Mouse (Mus musculus) midbrain, embryonic 15.5 days (tissue): ENCODE measurements around the gene Ccnd3. TPM values are rescaled to one million over a fixed set of nuclear protein-coding genes. Genes with fewer than 3 reads are reported as not detected.

ENCODE experiments used
- ATAC-seq: fragments of 200-750 bp; cut with Nextera tagmentation; replicated peaks from 2 replicates; pipeline ENCODE4 v1.8.0; 2017; ENCODE audit warnings: moderate TSS enrichment
- H3K27ac ChIP-seq: fragments of 300-500 bp; sonication (generic); 2 replicates; pipeline ENCODE4 v1.5.1; 2015; ENCODE audit warnings: mild to moderate bottlenecking, inconsistent platforms
- H3K27me3 ChIP-seq: fragments of 300-500 bp; sonication (generic); replicated peaks from 2 replicates; pipeline ENCODE4 v1.6.1; 2015; ENCODE audit warnings: inconsistent platforms
- H3K36me3 ChIP-seq: fragments of 300-500 bp; sonication (generic); replicated peaks from 2 replicates; pipeline ENCODE4 v1.6.1; 2015; ENCODE audit warnings: inconsistent platforms
- H3K4me1 ChIP-seq: fragments of 300-500 bp; sonication (generic); 2 replicates; pipeline ENCODE4 v1.6.1; 2015; ENCODE audit warnings: inconsistent platforms
- H3K4me2 ChIP-seq: fragments of 300-500 bp; sonication (generic); 2 replicates; pipeline ENCODE4 v1.6.1; 2015; ENCODE audit warnings: inconsistent platforms, mild to moderate bottlenecking, moderate library complexity
- H3K4me3 ChIP-seq: fragments of 300-500 bp; sonication (generic); 2 replicates; pipeline ENCODE4 v1.5.1; 2015; ENCODE audit warnings: mild to moderate bottlenecking, inconsistent platforms
- H3K9ac ChIP-seq: fragments of 300-500 bp; sonication (generic); 2 replicates; pipeline ENCODE4 v1.6.1; 2015; ENCODE audit warnings: mild to moderate bottlenecking, inconsistent platforms
- H3K9me3 ChIP-seq: fragments of 300-500 bp; sonication (generic); 2 replicates; pipeline ENCODE4 v1.6.1; 2016; ENCODE audit warnings: inconsistent platforms
- WGBS: fragments of 180-500 bp; shearing (Covaris S2); methylation state at CpG from one replicate; pipeline ENCODE4 v1.1.7; 2015; ENCODE audit warnings: mixed read lengths; 5-methylcytosine and 5-hydroxymethylcytosine counted together
- polyA plus RNA-seq: library from polyadenylated mRNA; unstranded; fragments of >200 nt; fragmentation: Nextera tagmentation; extraction: Ambion mirVana; gene quantifications from 2 replicates; pipeline ENCODE4 v1.2.1, GENCODE M21; 2015

The Ccnd3 gene
- polyA plus RNA-seq: 74.0 and 87.8 TPM in 2 replicates

GRCm38 (mm10) chr17:47504941-47505346 is at the start of gene Ccnd3:
TSS of gene Ccnd3 (plus strand) at chr17:47505051.
- H3K27ac ChIP-seq: no peak within 1 kb of the TSS
- H3K4me3 ChIP-seq: peak within 1 kb of the TSS; percentile 27
- no peaks in the 10 kb centered on the region for H3K36me3 ChIP-seq
- H3K4me1 ChIP-seq: peaks cover 23% of the 10 kb centered on the region
- no peaks in the 10 kb centered on the region for H3K9me3 ChIP-seq
- 3% methylated on average over 22 of the region's 22 CpGs for WGBS
- H3K9ac ChIP-seq: 0 out of 2 replicates have a peak within 1 kb of the TSS, but pooled peaks have one; percentile 21
- no peak for ATAC-seq
- peak within 1 kb of the TSS; percentile 53 for H3K4me2 ChIP-seq
- no peaks in the 10 kb centered on the region for H3K27me3 ChIP-seq

- Histone ChIP-seq H3K27ac (no peak overlapping the region), H3K9me3 (no peaks in the 10 kb centered on the region), H3K4me1 (no peaks in the 10 kb centered on the region), H3K27me3 (0 out of 2 replicates have a peak, but pooled peaks cover 3% of the 10 kb centered on the region), H3K4me3 (no peak overlapping the region), H3K4me2 (no peak overlapping the region), H3K9ac (no peak overlapping the region), H3K36me3 (no peaks in the 10 kb centered on the region)
- 77% methylated on average over 13 of the region's 13 CpGs for WGBS
- ATAC-seq: no peak
Observed at GRCm38 (mm10) chr17:47458310-47458709, 46.5 kb upstream of the Ccnd3 start.

DNA sequence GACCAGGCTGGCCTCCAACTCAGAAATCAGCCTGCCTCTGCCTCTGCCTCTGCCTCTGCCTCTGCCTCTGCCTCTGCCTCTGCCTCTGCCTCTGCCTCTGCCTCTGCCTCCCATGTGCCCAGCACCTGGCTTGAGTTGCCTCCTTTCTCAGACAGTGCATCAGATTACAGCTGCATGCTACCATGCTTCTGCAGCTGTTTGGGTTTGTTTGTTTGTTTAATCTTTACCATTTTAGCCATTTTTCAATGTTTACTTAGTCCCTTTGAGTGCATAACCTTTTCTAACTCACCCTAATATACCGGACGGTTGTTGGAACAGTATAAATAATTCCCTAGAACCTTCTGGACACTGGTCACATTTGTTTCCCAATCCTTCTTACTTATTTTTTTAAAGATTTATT is 45.9 kb upstream of the Ccnd3 start:
- H3K4me1 ChIP-seq: no peaks in the 10 kb centered on the region
- WGBS: 93% methylated on average over 2 of the region's 2 CpGs
- no peak overlapping the region for H3K9ac ChIP-seq
- no peak overlapping the region for H3K4me3 ChIP-seq
- H3K27ac ChIP-seq: no peak overlapping the region
- no peaks in the 10 kb centered on the region for H3K36me3 ChIP-seq
- H3K9me3 ChIP-seq: no peaks in the 10 kb centered on the region
- 0 out of 2 replicates have a peak, but pooled peaks cover 3% of the 10 kb centered on the region for H3K27me3 ChIP-seq
- no peak overlapping the region for H3K4me2 ChIP-seq
- ATAC-seq: no peak

DNA sequence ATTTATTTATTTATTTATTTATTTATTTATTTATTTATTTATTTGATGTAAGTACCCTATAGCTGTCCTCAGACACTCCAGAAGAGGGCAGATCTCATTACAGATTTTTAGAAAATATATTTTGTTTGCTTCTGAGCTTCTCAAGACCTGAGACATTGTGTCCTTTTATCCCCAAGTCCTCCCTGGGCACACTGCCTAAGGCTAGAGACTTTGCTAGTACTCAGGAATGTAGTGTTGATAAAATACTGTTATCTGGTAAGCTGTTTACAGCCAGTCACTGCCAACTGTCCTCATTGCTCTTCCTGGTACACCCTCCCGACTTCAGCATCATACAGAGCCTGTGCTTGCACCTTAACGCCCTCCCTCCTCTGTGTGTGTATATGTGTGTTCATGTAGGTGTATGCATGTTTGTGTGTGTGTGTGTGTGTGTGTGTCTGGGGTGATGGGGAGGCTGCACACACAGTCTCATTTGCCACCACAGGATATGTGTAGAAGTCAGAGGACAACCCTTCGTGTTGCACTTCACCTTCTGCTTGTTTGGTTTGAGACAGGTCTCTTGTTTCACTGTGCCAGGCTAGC is 45.4 kb upstream of the Ccnd3 start:
- 81% methylated on average over 3 of the region's 3 CpGs for WGBS
- ATAC-seq: no peak

GRCm38 (mm10) chr17:47461688-47462087 is 43.2 kb upstream of the Ccnd3 start:
- Histone ChIP-seq H3K4me1 (no peaks in the 10 kb centered on the region), H3K9me3 (no peaks in the 10 kb centered on the region), H3K4me3 (no peak overlapping the region), H3K27me3 (peaks cover 6% of the 10 kb centered on the region; the same call in 1 of the 2 replicates), H3K36me3 (no peaks in the 10 kb centered on the region), H3K9ac (no peak overlapping the region), H3K4me2 (no peak overlapping the region), H3K27ac (no peak overlapping the region)
- 79% methylated on average over 3 of the region's 3 CpGs for WGBS
- no peak for ATAC-seq

More for the DNA sequence above, 45.4 kb upstream of the Ccnd3 start:
- no peak overlapping the region for H3K4me2 ChIP-seq
- H3K4me1 ChIP-seq: no peaks in the 10 kb centered on the region
- no peaks in the 10 kb centered on the region for H3K9me3 ChIP-seq
- H3K36me3 ChIP-seq: no peaks in the 10 kb centered on the region
- no peak overlapping the region for H3K27ac ChIP-seq
- no peak overlapping the region for H3K4me3 ChIP-seq
- 0 out of 2 replicates have a peak, but pooled peaks cover 3% of the 10 kb centered on the region for H3K27me3 ChIP-seq
- no peak overlapping the region for H3K9ac ChIP-seq

GRCm38 (mm10) chr17:47462209-47462608 is 42.6 kb upstream of the Ccnd3 start:
- Histone ChIP-seq H3K4me3 (no peak overlapping the region), H3K27me3 (peaks cover 10% of the 10 kb centered on the region), H3K9ac (no peak overlapping the region), H3K9me3 (no peaks in the 10 kb centered on the region), H3K4me1 (no peaks in the 10 kb centered on the region), H3K27ac (no peak overlapping the region), H3K4me2 (no peak overlapping the region), H3K36me3 (no peaks in the 10 kb centered on the region)
- WGBS: 85% methylated on average over 7 of the region's 7 CpGs
- ATAC-seq: no peak

- no peaks in the 10 kb centered on the region for H3K4me1 ChIP-seq
- no peaks in the 10 kb centered on the region for H3K9me3 ChIP-seq
- H3K4me3 ChIP-seq: no peak overlapping the region
- H3K36me3 ChIP-seq: no peaks in the 10 kb centered on the region
- no peak overlapping the region for H3K27ac ChIP-seq
- H3K9ac ChIP-seq: no peak overlapping the region
- peaks cover 17% of the 10 kb centered on the region for H3K27me3 ChIP-seq
- no peak overlapping the region for H3K4me2 ChIP-seq
- WGBS: 66% methylated on average over 9 of the region's 9 CpGs
- no peak for ATAC-seq
Observed at GRCm38 (mm10) chr17:47462728-47463388, 42.0 kb upstream of the Ccnd3 start.

DNA sequence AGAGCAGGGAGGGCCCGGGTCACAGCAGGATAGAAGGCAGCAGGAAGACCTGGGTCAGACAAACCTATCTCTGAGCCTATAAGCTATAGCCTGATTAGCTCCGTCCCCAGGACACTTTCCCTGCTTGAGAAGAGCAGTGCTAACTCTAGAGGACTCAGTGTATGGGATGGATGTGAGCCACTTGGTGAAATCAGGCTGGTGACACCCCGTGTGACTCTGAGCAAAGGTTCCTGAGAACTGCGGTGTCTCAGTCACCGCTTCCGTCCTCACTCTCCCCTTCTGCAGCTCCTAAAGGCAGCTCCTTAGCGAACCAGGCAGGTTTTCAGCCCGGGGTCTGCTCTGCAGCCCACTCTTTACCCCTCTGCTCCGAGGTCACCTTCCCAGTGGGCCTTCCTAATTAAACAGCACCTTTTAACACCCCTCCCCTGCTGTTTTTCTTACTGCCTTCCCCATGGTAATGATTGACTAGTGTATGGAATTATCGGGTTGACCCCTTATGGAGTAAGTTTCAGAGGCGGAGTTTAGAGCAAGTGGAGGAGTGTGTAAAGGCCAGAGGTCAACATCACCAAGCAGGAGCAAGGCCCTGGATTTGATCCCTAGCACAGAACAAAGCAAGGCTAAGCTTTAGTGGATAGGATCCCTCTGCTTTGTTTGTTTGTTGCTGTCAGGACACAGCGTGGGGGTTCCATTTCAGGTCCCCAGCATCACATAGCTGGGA is 40.4 kb upstream of the Ccnd3 start:
- ATAC-seq: no peak

GRCm38 (mm10) chr17:47465016-47465415 is 39.8 kb upstream of the Ccnd3 start:
- 73% methylated on average over 11 of the region's 11 CpGs for WGBS
- Histone ChIP-seq H3K9me3 (no peaks in the 10 kb centered on the region), H3K36me3 (no peaks in the 10 kb centered on the region), H3K27me3 (peaks cover 28% of the 10 kb centered on the region), H3K27ac (no peak overlapping the region), H3K4me1 (no peaks in the 10 kb centered on the region), H3K4me3 (no peak overlapping the region), H3K4me2 (no peak overlapping the region), H3K9ac (no peak overlapping the region)
- ATAC-seq: no peak

More for the DNA sequence above, 40.4 kb upstream of the Ccnd3 start:
- Histone ChIP-seq H3K4me1 (no peaks in the 10 kb centered on the region), H3K4me2 (no peak overlapping the region), H3K4me3 (no peak overlapping the region), H3K9ac (no peak overlapping the region), H3K27ac (no peak overlapping the region), H3K36me3 (no peaks in the 10 kb centered on the region), H3K27me3 (peaks cover 28% of the 10 kb centered on the region), H3K9me3 (no peaks in the 10 kb centered on the region)
- 41% methylated on average over 12 of the region's 12 CpGs for WGBS

- H3K9ac ChIP-seq: no peak overlapping the region
- H3K36me3 ChIP-seq: no peaks in the 10 kb centered on the region
- no peak for ATAC-seq
- H3K27me3 ChIP-seq: peaks cover 25% of the 10 kb centered on the region
- H3K27ac ChIP-seq: no peak overlapping the region
- no peak overlapping the region for H3K4me2 ChIP-seq
- no peaks in the 10 kb centered on the region for H3K4me1 ChIP-seq
- no peaks in the 10 kb centered on the region for H3K9me3 ChIP-seq
- no peak overlapping the region for H3K4me3 ChIP-seq
- 29% methylated on average over 9 of the region's 9 CpGs for WGBS
Observed at GRCm38 (mm10) chr17:47466284-47466683, 38.6 kb upstream of the Ccnd3 start.

- H3K9me3 ChIP-seq: no peaks in the 10 kb centered on the region
- H3K4me1 ChIP-seq: no peaks in the 10 kb centered on the region
- WGBS: 59% methylated on average over 11 of the region's 11 CpGs
- no peak for ATAC-seq
- H3K4me2 ChIP-seq: no peak overlapping the region
- H3K27ac ChIP-seq: no peak overlapping the region
- no peak overlapping the region for H3K9ac ChIP-seq
- H3K36me3 ChIP-seq: no peaks in the 10 kb centered on the region
- H3K27me3 ChIP-seq: peaks cover 25% of the 10 kb centered on the region
- H3K4me3 ChIP-seq: no peak overlapping the region
Observed at GRCm38 (mm10) chr17:47467659-47468058, 37.2 kb upstream of the Ccnd3 start.

DNA sequence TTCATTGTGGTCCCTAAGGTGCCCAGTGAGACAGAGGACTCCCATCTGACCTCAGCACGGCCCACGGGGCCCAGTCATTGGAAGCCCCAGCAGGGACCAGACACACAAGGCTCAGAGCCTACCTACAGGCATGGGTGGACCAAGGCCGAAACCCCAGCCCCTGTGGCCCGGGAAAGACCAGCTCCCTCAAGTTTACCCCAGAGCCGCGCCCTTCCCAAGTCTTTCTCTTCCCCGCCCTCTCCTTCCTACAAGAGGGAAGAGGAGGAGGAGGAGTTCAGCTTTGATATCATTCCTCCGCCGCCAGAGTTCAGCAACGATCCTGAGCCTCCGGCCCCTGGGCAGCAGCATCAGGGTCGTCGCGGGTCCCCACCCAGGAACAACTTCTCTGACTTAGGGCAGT is 36.8 kb upstream of the Ccnd3 start:
- ATAC-seq: no peak
- Histone ChIP-seq H3K4me1 (no peaks in the 10 kb centered on the region), H3K4me3 (peak overlapping the region; percentile 2; the same call in 1 of the 2 replicates), H3K9me3 (no peaks in the 10 kb centered on the region), H3K27ac (no peak overlapping the region), H3K36me3 (no peaks in the 10 kb centered on the region), H3K4me2 (peak overlapping the region; percentile 10; the same call in 1 of the 2 replicates), H3K9ac (no peak overlapping the region), H3K27me3 (peaks cover 25% of the 10 kb centered on the region)
- 20% methylated on average over 14 of the region's 14 CpGs for WGBS
